Mouse (Mus musculus): ENCODE data around the gene Cdkl3.

DNA sequence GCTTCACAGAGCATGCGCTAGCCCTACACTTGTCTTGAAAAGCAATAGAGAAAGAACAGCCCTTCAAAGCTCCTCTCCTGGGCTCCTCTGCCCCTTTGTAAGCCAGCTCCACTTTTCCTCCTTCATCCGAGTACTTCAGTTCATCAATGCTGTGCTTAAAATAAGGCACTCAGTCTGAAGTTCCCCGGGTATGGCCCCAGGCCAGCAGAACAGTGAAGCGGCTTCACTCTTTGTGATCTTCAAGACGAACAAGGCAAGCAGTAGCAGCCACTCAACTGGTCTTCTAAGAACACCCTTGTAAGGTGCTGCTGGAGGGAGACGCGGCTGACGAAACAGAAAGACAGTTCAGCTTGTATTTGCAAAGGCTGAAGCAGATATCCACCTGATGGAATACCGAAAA is 47.9 kb upstream of the Cdkl3 start:
- TF ChIP-seq POLR2A (IDR thresholded peaks at IDR 0.05; ENCODE audit: low read depth, low read length): no peak
- no peak for TF ChIP-seq CTCF (conservative IDR thresholded peaks at IDR 0.05; ENCODE audit: insufficient read depth, insufficient read length, low read depth, low read length)

Data from kidney, adult 2 months (tissue).